Mouse (Mus musculus) cortical plate, adult 2 months (tissue): ENCODE results near the gene Esr1.

ENCODE experiments used
- CTCF ChIP-seq: fragments of 200-500 bp; IDR thresholded peaks from 2 replicates; pipeline ENCODE4 v1.5.1; 2011; ENCODE audit warnings: mild to moderate bottlenecking, control low read depth, low read length; ENCODE audit not compliant: insufficient read depth; ENCODE audit errors: extremely low read depth
- POLR2A ChIP-seq: fragments of 200-500 bp; IDR thresholded peaks from 2 replicates; pipeline ENCODE4 v1.6.1; 2011; ENCODE audit warnings: mild to moderate bottlenecking, low read length, control low read depth; ENCODE audit not compliant: insufficient read depth; ENCODE audit errors: extremely low read depth

- TF ChIP-seq CTCF (no peak), POLR2A (no peak)
Measured at GRCm38 (mm10) chr10:4972026-4972425, 360.6 kb downstream of the Esr1 start.
